Mouse (Mus musculus) ovary, postnatal 10 days (tissue): ENCODE results near the gene D930020B18Rik.

Source experiments
- DNase-seq: peaks from one replicate; pipeline ENCODE4 v3.0.0; 2022; ENCODE audit warnings: low spot score

The D930020B18Rik gene

GRCm38 (mm10) chr10:121704871-121705270 is 63.5 kb downstream of the D930020B18Rik start:
- no peak for DNase-seq

- no peak for DNase-seq
These were observed 64.2 kb downstream of the D930020B18Rik start for GRCm38 (mm10) chr10:121705399-121706163.

GRCm38 (mm10) chr10:121716862-121717261 is 75.5 kb downstream of the D930020B18Rik start:
- no peak for DNase-seq

GRCm38 (mm10) chr10:121718896-121719585 is 77.7 kb downstream of the D930020B18Rik start:
- no peak for DNase-seq

GRCm38 (mm10) chr10:121720701-121721100 is 79.3 kb downstream of the D930020B18Rik start:
- DNase-seq, result no peak

- DNase-seq, result no peak
These were observed 85.1 kb downstream of the D930020B18Rik start for GRCm38 (mm10) chr10:121726505-121726904.

GRCm38 (mm10) chr10:121727151-121727550 is 85.8 kb downstream of the D930020B18Rik start:
- DNase-seq, result no peak

- DNase-seq, result no peak
These were observed 86.8 kb downstream of the D930020B18Rik start for GRCm38 (mm10) chr10:121728226-121728625.

- DNase-seq, result no peak
These were observed 89.8 kb downstream of the D930020B18Rik start for GRCm38 (mm10) chr10:121731048-121731725.

- DNase-seq, result no peak
These were observed 91.2 kb downstream of the D930020B18Rik start for GRCm38 (mm10) chr10:121732542-121732941.

- DNase-seq, result no peak
These were observed 95.9 kb downstream of the D930020B18Rik start for GRCm38 (mm10) chr10:121737256-121737655.

- DNase-seq, result peak; percentile 68
These were observed 98.4 kb downstream of the D930020B18Rik start, which contains the start of gene BC048403 for GRCm38 (mm10) chr10:121739548-121740505. TSS of gene BC048403 (plus strand) at chr10:121739937.

- no peak for DNase-seq
These were observed 100.9 kb downstream of the D930020B18Rik start for GRCm38 (mm10) chr10:121742336-121742735.
